Mouse (Mus musculus): ENCODE data around the gene Srrm4.

The Srrm4 gene

DNA sequence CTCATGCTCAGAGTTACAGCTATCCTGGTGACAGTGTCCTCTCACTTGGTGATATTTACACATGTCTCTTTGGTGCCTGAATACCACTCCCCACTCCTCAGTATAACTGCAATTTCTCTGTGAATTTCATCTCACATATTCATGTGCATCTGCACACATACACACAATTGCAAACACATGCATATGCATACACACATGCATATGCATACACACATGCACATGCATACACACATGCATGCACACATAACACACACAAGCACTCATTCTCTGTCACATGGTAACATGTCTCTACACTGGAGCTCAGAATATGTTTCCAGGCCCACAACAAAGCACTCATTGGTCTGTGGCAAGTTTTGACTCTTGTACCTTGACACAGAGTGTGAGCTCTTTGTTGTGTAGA lies 39.0 kb downstream of the Srrm4 start:
- no peak for DNase-seq

- DNase-seq: no peak
Observed at GRCm38 (mm10) chr5:116545746-116546145, 45.9 kb downstream of the Srrm4 start.

- no peak for DNase-seq
Observed at GRCm38 (mm10) chr5:116542317-116542716, 49.3 kb downstream of the Srrm4 start.

GRCm38 (mm10) chr5:116541128-116541527 lies 50.5 kb downstream of the Srrm4 start:
- DNase-seq: no peak

DNA sequence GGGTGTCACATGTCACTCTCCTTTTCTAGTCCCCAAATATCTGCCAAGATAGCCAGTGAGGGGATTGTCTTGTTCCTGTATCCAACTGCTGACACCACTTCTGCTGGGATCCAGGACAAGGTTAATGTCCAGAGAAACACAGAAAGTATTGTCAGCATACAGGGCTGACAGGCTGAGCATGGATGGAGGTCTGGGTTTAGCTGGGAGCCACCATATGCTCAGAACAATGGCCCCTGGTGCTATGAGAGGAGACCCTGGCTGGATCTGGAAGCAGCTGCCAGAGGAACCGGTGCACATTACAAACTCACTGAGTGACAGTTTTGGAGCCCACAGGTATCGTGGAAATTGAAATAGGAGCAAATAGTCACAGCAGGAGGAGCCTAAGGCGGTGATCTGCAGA lies 52.3 kb downstream of the Srrm4 start:
- DNase-seq: no peak

GRCm38 (mm10) chr5:116538491-116538890 lies 53.1 kb downstream of the Srrm4 start:
- DNase-seq: no peak

DNA sequence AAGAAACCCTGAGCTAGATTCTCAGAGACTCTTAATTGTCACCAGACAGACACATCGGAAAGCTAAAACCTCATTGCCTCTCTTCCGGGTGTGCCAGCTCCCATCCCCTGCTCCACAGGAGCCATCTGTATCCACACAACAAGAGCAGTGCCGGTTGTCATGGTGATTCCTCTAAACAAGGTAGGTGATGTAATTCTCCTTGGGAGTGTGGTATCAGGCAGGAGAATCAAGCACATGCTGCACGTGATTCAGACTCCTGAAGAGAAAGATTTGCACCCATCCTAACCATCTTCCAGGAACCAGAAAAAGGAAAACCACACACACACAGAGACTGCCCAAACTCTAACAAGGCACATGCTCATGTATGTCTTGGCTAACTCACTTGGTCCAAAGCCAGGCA lies 65.3 kb downstream of the Srrm4 start:
- DNase-seq: no peak

- DNase-seq: no peak
Observed at GRCm38 (mm10) chr5:116525308-116525707, 66.3 kb downstream of the Srrm4 start.

- no peak for DNase-seq
Observed at GRCm38 (mm10) chr5:116523553-116523952, 68.1 kb downstream of the Srrm4 start.

- DNase-seq: peak; percentile 13
Observed at GRCm38 (mm10) chr5:116523079-116523478, 68.5 kb downstream of the Srrm4 start.

DNA sequence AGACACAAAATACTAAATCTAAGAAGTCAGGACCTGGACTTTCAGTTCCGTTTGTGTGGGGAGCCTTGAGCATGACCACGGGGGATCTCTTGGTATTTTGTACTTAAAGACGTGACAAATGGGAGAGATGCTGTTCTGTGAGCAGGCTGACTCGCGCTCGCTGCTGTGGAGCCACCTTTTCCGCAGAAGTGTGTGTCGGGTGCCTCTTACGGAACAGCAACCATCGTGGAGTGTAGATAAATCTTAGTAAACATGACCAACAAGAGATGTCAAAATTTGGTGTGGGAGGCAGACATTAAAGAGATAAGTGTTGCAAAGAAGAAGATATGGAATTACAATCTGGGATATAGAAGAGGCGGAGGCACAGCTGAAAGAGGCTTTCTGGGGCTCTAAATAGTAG lies 69.3 kb downstream of the Srrm4 start:
- DNase-seq: no peak

- DNase-seq: no peak
Observed at GRCm38 (mm10) chr5:116518047-116518446, 73.6 kb downstream of the Srrm4 start.

GRCm38 (mm10) chr5:116512135-116512534 lies 79.5 kb downstream of the Srrm4 start:
- DNase-seq: no peak

GRCm38 (mm10) chr5:116510229-116510628 lies 81.4 kb downstream of the Srrm4 start:
- DNase-seq: no peak

- DNase-seq: no peak
Observed at GRCm38 (mm10) chr5:116501342-116501741, 90.3 kb downstream of the Srrm4 start.

- no peak for DNase-seq
Observed at GRCm38 (mm10) chr5:116498880-116499640, 92.6 kb downstream of the Srrm4 start.

GRCm38 (mm10) chr5:116497866-116498265 lies 93.8 kb downstream of the Srrm4 start:
- no peak for DNase-seq

DNA sequence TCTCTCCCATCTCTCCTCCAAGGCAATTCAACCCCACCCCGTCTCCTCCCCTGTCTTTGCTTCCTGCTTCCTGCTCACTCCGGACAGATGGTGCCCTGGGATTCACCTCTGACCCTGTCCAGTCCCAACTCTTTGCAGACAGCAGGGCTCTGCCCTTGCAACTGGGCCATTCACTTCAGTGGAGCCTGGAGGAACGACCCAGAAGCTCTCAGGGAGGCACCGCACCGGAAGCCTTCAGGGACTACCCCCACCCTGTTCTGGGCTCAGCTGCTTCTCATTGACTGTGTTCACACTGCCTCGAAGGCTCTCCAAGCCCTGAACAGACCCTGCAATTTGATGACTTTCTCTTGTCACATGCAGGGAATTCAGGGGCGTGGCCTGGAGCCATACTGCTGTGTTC lies 94.4 kb downstream of the Srrm4 start:
- peak; percentile 56 for DNase-seq

DNA sequence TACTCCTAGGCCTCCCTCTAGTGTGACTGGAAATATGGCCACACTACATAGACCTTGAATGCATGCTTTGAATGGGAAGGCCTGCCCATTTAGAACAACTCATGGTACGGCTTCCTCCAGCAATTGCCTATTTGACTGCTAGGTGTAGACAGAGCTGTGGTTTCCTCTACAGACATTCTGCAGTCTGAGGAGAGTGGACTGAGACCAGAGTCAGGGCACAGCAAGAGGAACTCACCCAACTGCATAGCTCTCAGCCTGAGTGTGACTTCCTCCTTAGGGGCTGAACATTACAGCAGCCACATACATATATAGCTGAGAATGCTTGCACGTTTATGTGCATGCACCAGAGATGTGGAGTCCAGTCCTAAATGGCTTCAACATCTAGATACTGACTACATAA lies 94.9 kb downstream of the Srrm4 start:
- no peak for DNase-seq

DNA sequence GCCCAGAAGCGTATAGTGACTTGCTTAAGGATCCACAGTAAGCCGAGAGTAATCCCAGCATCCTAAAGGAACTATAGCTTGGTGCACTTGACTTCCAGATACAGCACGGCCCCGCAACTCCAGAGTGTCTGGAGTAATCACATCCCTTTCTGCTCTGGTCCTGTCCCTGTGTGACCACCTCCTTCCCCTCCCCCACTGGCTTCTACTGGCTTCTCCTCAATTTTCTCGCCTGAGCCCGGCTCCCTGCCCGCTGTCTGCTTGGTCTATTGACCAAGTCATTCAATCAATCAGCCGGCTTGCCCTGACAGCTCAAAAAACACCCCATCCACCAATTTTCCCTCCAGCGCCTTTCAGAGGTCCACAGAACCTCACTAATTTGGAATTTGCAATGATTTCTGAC lies 96.2 kb downstream of the Srrm4 start:
- DNase-seq: no peak

DNA sequence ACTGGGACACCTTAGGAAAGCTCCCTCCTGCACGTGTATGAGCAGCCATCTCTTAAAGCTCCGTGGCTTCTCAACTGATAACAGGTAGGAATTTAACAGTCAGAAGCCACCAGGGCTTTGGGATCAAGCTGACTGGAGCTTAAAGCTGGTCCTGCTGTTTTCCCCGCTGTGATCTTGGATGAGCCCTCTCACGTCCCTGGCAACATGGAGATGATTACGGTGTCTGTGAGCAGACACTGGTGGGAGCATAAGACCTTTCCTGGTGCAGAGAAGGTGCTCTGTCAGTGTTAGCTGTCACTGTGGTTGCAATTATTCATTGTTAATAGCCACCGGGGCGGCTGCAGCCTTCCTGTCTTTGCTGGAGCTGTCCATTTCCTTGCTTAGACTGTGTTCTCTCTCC lies 97.2 kb downstream of the Srrm4 start:
- no peak for DNase-seq

- DNase-seq: no peak
Observed at GRCm38 (mm10) chr5:116492726-116493125, 98.9 kb downstream of the Srrm4 start.

- DNase-seq: no peak
Observed at GRCm38 (mm10) chr5:116491794-116492420, 99.7 kb downstream of the Srrm4 start.

DNA sequence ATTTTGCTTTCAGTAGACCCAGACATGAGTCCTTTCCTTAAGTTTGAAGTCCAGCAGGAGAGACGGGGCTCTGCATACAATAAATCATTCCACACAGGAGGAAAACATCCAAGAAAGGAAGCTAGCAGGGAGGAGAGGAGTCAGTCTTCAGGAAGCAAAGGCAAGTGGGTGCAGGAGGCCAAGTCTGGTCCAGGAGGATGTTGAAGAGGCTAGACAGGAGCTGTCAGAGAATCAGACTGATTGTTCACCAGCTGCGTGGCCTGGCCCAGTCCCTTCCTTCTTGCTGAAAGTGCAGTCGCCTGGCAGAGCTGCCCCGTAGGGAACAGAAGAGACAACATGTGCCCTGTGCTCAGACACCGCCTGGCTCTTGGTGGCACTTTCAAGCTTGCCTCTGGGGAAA lies 100.8 kb downstream of the Srrm4 start:
- peak; percentile 46 for DNase-seq

DNA sequence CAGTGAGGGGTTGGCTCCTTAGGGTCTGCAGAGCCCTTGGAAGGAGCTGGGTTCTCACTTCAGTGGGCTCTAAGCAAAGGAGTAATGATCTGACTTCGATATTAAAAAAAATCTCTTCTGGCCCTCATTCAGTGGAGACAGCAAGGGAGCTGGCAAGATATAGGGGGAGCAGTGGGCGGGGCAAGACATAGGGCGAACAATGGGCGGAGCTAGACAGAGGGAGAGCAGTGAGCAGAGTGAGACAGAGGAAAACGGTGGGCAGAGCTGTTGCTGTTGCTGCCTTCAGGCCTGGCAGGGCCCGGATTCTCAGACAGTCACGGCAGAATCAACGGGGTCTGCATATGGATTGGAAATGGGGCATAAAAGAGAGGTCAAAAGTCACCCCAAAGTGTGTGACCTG lies 102.0 kb downstream of the Srrm4 start:
- DNase-seq: no peak
